Mouse (Mus musculus) lung, postnatal 0 days (tissue): ENCODE results near the gene Slc12a9. TPM values are rescaled to one million over a fixed set of nuclear protein-coding genes. Genes with fewer than 3 reads are reported as not detected.

Experiments used
- ATAC-seq: fragments of 200-750 bp; cut with Nextera tagmentation; 2 replicates; pipeline ENCODE4 v1.8.0; 2017; ENCODE audit warnings: moderate library complexity
- DNase-seq: peaks from one replicate; pipeline ENCODE4 v3.0.0-alpha.2; 2016; ENCODE audit warnings: low spot score
- H3K27ac ChIP-seq: fragments of 300-500 bp; sonication (generic); 2 replicates; pipeline ENCODE4 v1.5.1; 2014; ENCODE audit warnings: antibody characterized with exemption, mild to moderate bottlenecking, low read length, mixed read lengths
- H3K27me3 ChIP-seq: fragments of 300-500 bp; sonication (generic); replicated peaks from 2 replicates; pipeline ENCODE4 v1.6.1; 2014; ENCODE audit warnings: low read length, mixed read lengths; ENCODE audit not compliant: insufficient read depth
- H3K36me3 ChIP-seq: fragments of 300-500 bp; sonication (generic); 2 replicates; pipeline ENCODE4 v1.6.1; 2014; ENCODE audit warnings: low read length, mixed read lengths; ENCODE audit not compliant: insufficient read depth
- H3K4me1 ChIP-seq: fragments of 300-500 bp; sonication (generic); 2 replicates; pipeline ENCODE4 v1.6.1; 2014; ENCODE audit warnings: antibody characterized with exemption, low read depth, low read length, mixed read lengths; ENCODE audit not compliant: insufficient read depth
- H3K4me2 ChIP-seq: fragments of 300-500 bp; sonication (generic); replicated peaks from 2 replicates; pipeline ENCODE4 v1.6.1; 2014; ENCODE audit warnings: low read depth, mild to moderate bottlenecking, low read length, moderate library complexity, mixed read lengths
- H3K4me3 ChIP-seq: fragments of 300-500 bp; sonication (generic); 2 replicates; pipeline ENCODE4 v1.5.1; 2014; ENCODE audit warnings: low read depth, low read length
- H3K9ac ChIP-seq: fragments of 300-500 bp; sonication (generic); replicated peaks from 2 replicates; pipeline ENCODE4 v1.6.1; 2014; ENCODE audit warnings: low read depth, mild to moderate bottlenecking
- H3K9me3 ChIP-seq: fragments of 300-500 bp; sonication (generic); 2 replicates; pipeline ENCODE4 v1.6.1; 2016; ENCODE audit warnings: low read length, mixed read lengths
- CTCF ChIP-seq: IDR thresholded peaks from 2 replicates; pipeline ENCODE4 v1.5.1; 2016; ENCODE audit warnings: antibody characterized with exemption, mild to moderate bottlenecking
- EP300 ChIP-seq: IDR thresholded peaks from 2 replicates; pipeline ENCODE4 v1.6.1; 2016; ENCODE audit warnings: antibody characterized with exemption, mild to moderate bottlenecking, control low read depth
- WGBS: fragments of 180-500 bp; shearing (Covaris S2); extraction: QIAGEN DNeasy Blood & Tissue Kit; methylation state at CpG from one replicate; pipeline ENCODE4 v1.1.7; 2014; 5-methylcytosine and 5-hydroxymethylcytosine counted together
- microRNA-seq: library from miRNA; unstranded; fragments of <30 nt; microRNA quantifications from one replicate; pipeline ENCODE4, GENCODE M21; 2016
- polyA plus RNA-seq: library from polyadenylated mRNA; unstranded; fragments of >200 nt; fragmentation: Nextera tagmentation; extraction: Ambion mirVana; gene quantifications from 2 replicates; pipeline ENCODE4 v1.2.1, GENCODE M21; 2015

Gene Slc12a9
- polyA plus RNA-seq, 1 experiment from 2014 or later = 8.2 TPM

- H3K27ac ChIP-seq = no peak overlapping the region
- TF ChIP-seq CTCF (peak; percentile 70), EP300 (no peak)
- no peak overlapping the region for H3K9ac ChIP-seq
- H3K4me2 ChIP-seq = no peak overlapping the region
- H3K9me3 ChIP-seq = no peaks in the 10 kb centered on the region
- peak; percentile 44; the same call in 1 of the 2 replicates for ATAC-seq
- WGBS = 37% methylated on average over 18 of the region's 18 CpGs
- DNase-seq = peak; percentile 50
- H3K27me3 ChIP-seq = no peaks in the 10 kb centered on the region
- no peak overlapping the region for H3K4me3 ChIP-seq
- no peaks in the 10 kb centered on the region for H3K4me1 ChIP-seq
- no peaks in the 10 kb centered on the region for H3K36me3 ChIP-seq
These were observed 55.7 kb downstream of the Slc12a9 start for GRCm38 (mm10) chr5:137277360-137278342.

GRCm38 (mm10) chr5:137268131-137268910, 65.1 kb downstream of the Slc12a9 start:
- Histone ChIP-seq H3K4me2 (0 out of 2 replicates have a peak overlapping the region, but pooled peaks have one; percentile 1), H3K27ac (no peak overlapping the region), H3K9ac (no peak overlapping the region), H3K9me3 (no peaks in the 10 kb centered on the region), H3K4me3 (no peak overlapping the region), H3K4me1 (no peaks in the 10 kb centered on the region), H3K36me3 (no peaks in the 10 kb centered on the region), H3K27me3 (no peaks in the 10 kb centered on the region)
- no peak for DNase-seq
- WGBS = 20% methylated on average over 12 of the region's 18 CpGs
- no peak for TF ChIP-seq EP300
- no peak for TF ChIP-seq CTCF
- ATAC-seq = no peak; the same call in 1 of the 2 replicates

- no peak for TF ChIP-seq CTCF
- TF ChIP-seq EP300 = no peak
- H3K36me3 ChIP-seq = no peaks in the 10 kb centered on the region
- H3K9me3 ChIP-seq = no peaks in the 10 kb centered on the region
- DNase-seq = no peak
- H3K4me1 ChIP-seq = no peaks in the 10 kb centered on the region
- H3K9ac ChIP-seq = no peak overlapping the region
- 89% methylated on average over 11 of the region's 11 CpGs for WGBS
- no peak for ATAC-seq
- no peak overlapping the region for H3K4me3 ChIP-seq
- H3K27ac ChIP-seq = no peak overlapping the region
- H3K4me2 ChIP-seq = no peak overlapping the region
- H3K27me3 ChIP-seq = no peaks in the 10 kb centered on the region
These were observed 68.6 kb downstream of the Slc12a9 start for GRCm38 (mm10) chr5:137264787-137265186.

Small RNA genes lying within 50 kb of the gene (microRNA-seq; reads per million reads assigned to microRNA genes)
- gene Mir7036 (not detected), gene Mir8116 (not detected)

Other genes starting within 250 kb of the Slc12a9 start
- gene Trim56, start 217.4 kb downstream of the Slc12a9 start, polyA plus RNA-seq = 13.4 and 16.4 TPM in 2 replicates
- gene Muc3, start 184.3 kb downstream of the Slc12a9 start, polyA plus RNA-seq = not detected in 2 replicates
- gene Muc3a, start 121.2 kb downstream of the Slc12a9 start, polyA plus RNA-seq = not detected in 2 replicates
- gene Ache, start 46.1 kb downstream of the Slc12a9 start, polyA plus RNA-seq = 0.92 and 1.2 TPM in 2 replicates
- gene Ufsp1, start 39.0 kb downstream of the Slc12a9 start, polyA plus RNA-seq = 4.7 and 7.2 TPM in 2 replicates
- 30.9 and 32.7 TPM in 2 replicates for gene Srrt, start 25.9 kb downstream of the Slc12a9 start, polyA plus RNA-seq
- 45.8 and 50.1 TPM in 2 replicates for gene Trip6, start 19.2 kb downstream of the Slc12a9 start, polyA plus RNA-seq
- gene Ephb4, start 16.5 kb upstream of the Slc12a9 start, polyA plus RNA-seq = 30.9 and 33.2 TPM in 2 replicates
- gene Zan, start 143.5 kb upstream of the Slc12a9 start, polyA plus RNA-seq = 0.11 TPM in 2 replicates
- gene Pop7, start 168.9 kb upstream of the Slc12a9 start, polyA plus RNA-seq = 37.8 and 38.7 TPM in 2 replicates
- gene Gigyf1, start 185.0 kb upstream of the Slc12a9 start, polyA plus RNA-seq = 10.6 and 12.4 TPM in 2 replicates
- gene Epo, start 199.6 kb upstream of the Slc12a9 start, polyA plus RNA-seq = not detected in 2 replicates
- gene Gnb2, start 199.9 kb upstream of the Slc12a9 start, polyA plus RNA-seq = 507 and 513 TPM in 2 replicates
- gene Actl6b, start 219.9 kb upstream of the Slc12a9 start, polyA plus RNA-seq = 0.15 TPM in 1 of 2 replicates, not detected in the other
- gene Tfr2, start 236.2 kb upstream of the Slc12a9 start, polyA plus RNA-seq = 0.33 and 0.87 TPM in 2 replicates